Mouse (Mus musculus) heart, embryonic 11.5 days (tissue): ENCODE measurements at regions not wholly inside any gene's neighbourhood (a gene's known extent, or its start where the extent isn't known, plus 50 kb on each side); places are given as distances from the start of the nearest gene placed in this dataset.

ENCODE experiments used
- ATAC-seq: fragments of 200-750 bp; cut with Nextera tagmentation; replicated peaks from 2 replicates; pipeline ENCODE4 v1.8.0; 2017; ENCODE audit warnings: moderate library complexity; ENCODE audit not compliant: insufficient number of reproducible peaks, low FRiP score, low TSS enrichment
- H3K27ac ChIP-seq: fragments of 300-500 bp; sonication (generic); 2 replicates; pipeline ENCODE4 v1.5.1; 2014; ENCODE audit warnings: mild to moderate bottlenecking, low read depth, low read length
- H3K27me3 ChIP-seq: fragments of 300-500 bp; sonication (generic); 2 replicates; pipeline ENCODE4 v1.6.1; 2014; ENCODE audit warnings: mild to moderate bottlenecking, low read length, mixed read lengths; ENCODE audit not compliant: control insufficient read depth, insufficient read depth
- H3K36me3 ChIP-seq: fragments of 300-500 bp; sonication (generic); 2 replicates; pipeline ENCODE4 v1.6.1; 2014; ENCODE audit warnings: mild to moderate bottlenecking, low read length, moderate library complexity, mixed read lengths; ENCODE audit not compliant: control insufficient read depth, insufficient read depth
- H3K4me1 ChIP-seq: fragments of 300-500 bp; sonication (generic); 2 replicates; pipeline ENCODE4 v1.6.1; 2014; ENCODE audit warnings: low read length; ENCODE audit not compliant: control insufficient read depth, insufficient read depth
- H3K4me2 ChIP-seq: fragments of 300-500 bp; sonication (generic); 2 replicates; pipeline ENCODE4 v1.6.1; 2014; ENCODE audit warnings: mild to moderate bottlenecking, moderate library complexity
- H3K4me3 ChIP-seq: fragments of 300-500 bp; sonication (generic); 2 replicates; pipeline ENCODE4 v1.5.1; 2014; ENCODE audit warnings: low read depth, low read length
- H3K9ac ChIP-seq: fragments of 300-500 bp; sonication (generic); 2 replicates; pipeline ENCODE4 v1.6.1; 2014; ENCODE audit warnings: mild to moderate bottlenecking, low read depth, low read length, moderate library complexity
- H3K9me3 ChIP-seq: fragments of 300-500 bp; sonication (generic); replicated peaks from 2 replicates; pipeline ENCODE4 v1.6.1; 2016; ENCODE audit warnings: low read length; ENCODE audit not compliant: control insufficient read depth
- WGBS: fragments of 180-500 bp; shearing (Covaris S2); extraction: QIAGEN DNeasy Blood & Tissue Kit; methylation state at CpG from one replicate; pipeline ENCODE4 v1.1.7; 2014; ENCODE audit not compliant: insufficient replicate concordance; 5-methylcytosine and 5-hydroxymethylcytosine counted together

- Histone ChIP-seq H3K27me3 (no peaks in the 10 kb centered on the region), H3K4me1 (no peaks in the 10 kb centered on the region), H3K9ac (no peak overlapping the region), H3K27ac (no peak overlapping the region), H3K9me3 (no peaks in the 10 kb centered on the region), H3K4me2 (no peak overlapping the region), H3K36me3 (no peaks in the 10 kb centered on the region), H3K4me3 (no peak overlapping the region)
- ATAC-seq = no peak
- 64% methylated on average over 10 of the region's 10 CpGs for WGBS
Measured at GRCm38 (mm10) chr2:178987935-178988334, 454.3 kb upstream of the Cdh4 start.

DNA sequence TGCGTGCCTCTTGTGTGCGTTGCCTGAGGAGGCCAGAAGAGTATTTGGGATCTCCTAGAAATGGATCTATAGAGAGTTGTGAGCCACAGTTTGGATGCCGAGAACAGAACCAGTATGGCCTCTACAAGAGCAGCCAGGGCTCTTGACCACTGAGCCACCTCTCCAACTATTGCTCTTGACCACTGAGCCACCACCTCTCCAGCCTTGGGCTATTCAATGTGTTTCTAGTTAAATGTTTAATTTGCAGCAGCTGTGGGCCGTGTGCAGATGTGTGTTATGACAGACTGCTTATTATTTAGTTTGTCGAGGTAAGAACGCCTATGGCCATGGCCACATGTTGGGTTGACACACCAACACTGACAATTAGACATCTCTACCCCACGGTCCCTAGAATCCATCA lies 452.9 kb upstream of the Cdh4 start:
- Histone ChIP-seq H3K4me3 (no peak overlapping the region), H3K27ac (no peak overlapping the region), H3K36me3 (no peaks in the 10 kb centered on the region), H3K9me3 (no peaks in the 10 kb centered on the region), H3K27me3 (no peaks in the 10 kb centered on the region), H3K9ac (no peak overlapping the region), H3K4me2 (no peak overlapping the region), H3K4me1 (no peaks in the 10 kb centered on the region)
- 81% methylated on average over 7 of the region's 7 CpGs for WGBS
- ATAC-seq = no peak

- Histone ChIP-seq H3K9me3 (no peaks in the 10 kb centered on the region), H3K36me3 (no peaks in the 10 kb centered on the region), H3K27ac (no peak overlapping the region), H3K4me2 (no peak overlapping the region), H3K4me1 (no peaks in the 10 kb centered on the region), H3K9ac (no peak overlapping the region), H3K4me3 (no peak overlapping the region), H3K27me3 (no peaks in the 10 kb centered on the region)
- WGBS = 76% methylated on average over 1 of the region's 1 CpGs
- no peak for ATAC-seq
Measured at GRCm38 (mm10) chr2:178989784-178990183, 452.4 kb upstream of the Cdh4 start.

- no peak overlapping the region for H3K4me3 ChIP-seq
- H3K9ac ChIP-seq = no peak overlapping the region
- H3K27me3 ChIP-seq = no peaks in the 10 kb centered on the region
- WGBS = 77% methylated on average over 4 of the region's 4 CpGs
- no peak overlapping the region for H3K4me2 ChIP-seq
- H3K4me1 ChIP-seq = no peaks in the 10 kb centered on the region
- H3K27ac ChIP-seq = no peak overlapping the region
- no peaks in the 10 kb centered on the region for H3K9me3 ChIP-seq
- H3K36me3 ChIP-seq = no peaks in the 10 kb centered on the region
- ATAC-seq = no peak
Measured at GRCm38 (mm10) chr2:178990959-178991358, 451.3 kb upstream of the Cdh4 start.

DNA sequence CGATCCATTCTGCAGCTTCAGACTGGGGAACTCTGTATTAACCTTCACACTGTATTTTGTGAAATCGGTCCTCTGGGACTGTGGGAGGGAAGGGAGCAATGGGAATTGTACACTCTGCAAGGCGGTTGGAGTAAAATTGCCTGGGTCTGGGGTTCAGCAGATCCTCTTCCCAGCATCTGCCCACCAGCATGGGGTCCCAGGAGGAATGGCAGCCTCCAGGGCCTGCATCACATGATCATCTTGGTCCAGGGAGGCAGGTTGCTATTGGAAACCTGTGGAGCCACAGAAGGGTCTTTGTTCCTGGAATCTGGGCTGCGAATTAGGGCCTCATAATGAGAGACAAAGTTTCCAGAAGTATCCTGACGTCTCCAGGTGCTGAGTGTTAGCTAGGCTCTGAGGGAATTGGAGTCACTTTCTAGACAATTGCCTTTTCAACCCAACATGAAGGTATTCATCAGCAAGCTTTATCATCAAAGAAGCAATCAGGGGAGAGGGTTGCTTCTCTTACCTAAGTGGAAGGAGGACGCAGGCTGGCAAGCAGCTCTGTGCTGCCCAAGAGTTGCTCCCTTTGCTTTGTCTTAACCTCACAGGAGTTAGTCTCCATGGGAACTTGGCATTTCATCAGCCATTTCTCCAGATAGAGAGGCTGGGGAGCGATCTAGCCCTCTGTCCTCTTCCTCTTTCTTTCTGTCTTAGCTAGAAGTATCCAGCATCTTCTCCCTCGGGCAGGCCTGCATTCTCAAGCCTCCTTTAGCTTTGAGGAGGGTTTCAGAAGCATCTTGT lies 449.7 kb upstream of the Cdh4 start:
- no peaks in the 10 kb centered on the region for H3K27me3 ChIP-seq
- 64% methylated on average over 8 of the region's 8 CpGs for WGBS
- ATAC-seq = no peak
- no peak overlapping the region for H3K4me3 ChIP-seq
- no peak overlapping the region for H3K4me2 ChIP-seq
- no peaks in the 10 kb centered on the region for H3K4me1 ChIP-seq
- no peaks in the 10 kb centered on the region for H3K9me3 ChIP-seq
- H3K9ac ChIP-seq = no peak overlapping the region
- no peaks in the 10 kb centered on the region for H3K36me3 ChIP-seq
- no peak overlapping the region for H3K27ac ChIP-seq

GRCm38 (mm10) chr2:178997921-178998320 lies 444.3 kb upstream of the Cdh4 start:
- Histone ChIP-seq H3K36me3 (no peaks in the 10 kb centered on the region), H3K4me3 (no peak overlapping the region), H3K27ac (no peak overlapping the region), H3K9me3 (no peaks in the 10 kb centered on the region), H3K4me1 (no peaks in the 10 kb centered on the region), H3K9ac (no peak overlapping the region), H3K27me3 (no peaks in the 10 kb centered on the region), H3K4me2 (no peak overlapping the region)
- WGBS = 72% methylated on average over 2 of the region's 2 CpGs
- ATAC-seq = no peak

DNA sequence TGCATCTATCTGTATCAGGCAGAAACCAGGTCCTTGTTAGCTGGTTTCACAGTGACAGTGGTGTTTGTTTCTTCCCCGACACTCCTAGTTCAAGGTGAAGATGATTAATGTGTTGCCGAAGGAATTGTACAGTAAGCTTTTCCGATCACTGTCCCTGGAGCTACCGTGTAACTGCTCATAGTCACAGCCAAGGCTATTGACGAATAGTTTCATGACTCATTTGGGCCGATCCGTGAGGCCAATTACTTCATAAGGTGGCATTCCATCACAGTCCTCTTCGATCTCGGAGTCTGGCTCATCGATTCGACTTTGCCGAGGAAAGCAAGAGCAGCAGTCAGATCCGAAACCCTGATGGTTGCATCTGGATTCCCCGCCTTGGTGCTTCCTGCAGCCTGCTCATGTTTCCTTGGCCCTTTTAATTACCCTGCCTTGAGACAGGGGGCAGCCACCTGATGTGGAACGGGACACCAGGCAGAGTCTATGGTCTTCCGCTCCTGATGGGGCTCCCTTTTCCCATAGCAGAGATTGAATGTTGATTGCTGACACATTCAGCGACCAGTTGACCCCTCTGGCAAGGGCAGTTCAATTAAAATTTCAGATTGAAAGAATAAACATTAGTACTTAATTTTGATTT lies 441.7 kb upstream of the Cdh4 start:
- Histone ChIP-seq H3K36me3 (no peaks in the 10 kb centered on the region), H3K27me3 (no peaks in the 10 kb centered on the region), H3K4me2 (no peak overlapping the region), H3K9me3 (no peaks in the 10 kb centered on the region), H3K4me1 (no peaks in the 10 kb centered on the region), H3K9ac (no peak overlapping the region), H3K27ac (no peak overlapping the region), H3K4me3 (no peak overlapping the region)
- ATAC-seq = no peak
- 80% methylated on average over 17 of the region's 17 CpGs for WGBS

- Histone ChIP-seq H3K9ac (no peak overlapping the region), H3K27ac (no peak overlapping the region), H3K9me3 (no peaks in the 10 kb centered on the region), H3K4me3 (no peak overlapping the region), H3K36me3 (no peaks in the 10 kb centered on the region), H3K4me2 (no peak overlapping the region), H3K27me3 (no peaks in the 10 kb centered on the region), H3K4me1 (no peaks in the 10 kb centered on the region)
- no peak for ATAC-seq
- 77% methylated on average over 6 of the region's 6 CpGs for WGBS
Measured at GRCm38 (mm10) chr2:179007766-179008165, 434.5 kb upstream of the Cdh4 start.
